Mouse (Mus musculus) lung, adult 2 months (tissue): Measurements from ENCODE around the gene Tmem210.

Experiments used
- CTCF ChIP-seq: fragments of 200-500 bp; IDR thresholded peaks from 2 replicates; pipeline ENCODE4 v1.5.1; 2011; ENCODE audit warnings: mild to moderate bottlenecking, low read length, control low read depth; ENCODE audit not compliant: insufficient read depth
- POLR2A ChIP-seq: fragments of 200-500 bp; IDR thresholded peaks from 2 replicates; pipeline ENCODE4 v1.6.1; 2011; ENCODE audit warnings: low read depth, mild to moderate bottlenecking, control low read depth, low read length, borderline replicate concordance; ENCODE audit errors: extremely low read depth

GRCm38 (mm10) chr2:25240723-25241437 is 47.1 kb upstream of the Tmem210 start:
- TF ChIP-seq CTCF (no peak), POLR2A (peak; percentile 38; the same call in 1 of the 2 replicates)
